Mouse (Mus musculus): Measurements from ENCODE around the gene Nkx2-3.
A peak's percentile ranks its signal among the peaks of the same experiment; 100 is the strongest.

Nkx2-3 gene

GRCm38 (mm10) chr19:43619916-43620479 is 7.9 kb downstream of the Nkx2-3 start:
- no peak for DNase-seq (ENCODE audit: low spot score)

DNA sequence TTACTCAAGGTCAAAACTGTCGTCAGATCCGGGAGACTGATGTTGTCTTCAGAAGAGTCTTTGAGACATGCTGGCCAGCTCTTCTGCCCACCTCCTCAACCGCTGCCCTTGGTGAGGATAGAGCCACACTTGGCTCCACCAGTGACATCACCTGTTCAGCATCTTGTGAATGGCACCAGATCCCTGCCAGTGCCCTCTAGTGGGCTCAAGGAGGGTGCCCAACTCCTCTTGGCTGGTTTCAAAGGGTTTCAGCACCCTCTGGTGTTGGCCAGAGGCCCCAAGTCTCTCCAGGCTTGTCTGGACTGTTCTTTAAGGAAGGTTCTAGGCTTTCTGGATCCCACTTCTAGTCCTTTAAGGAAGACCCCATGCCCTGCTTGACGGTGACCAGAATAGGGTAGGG is 11.8 kb downstream of the Nkx2-3 start:
- DNase-seq (ENCODE audit: low spot score) = peak; percentile 56

DNA sequence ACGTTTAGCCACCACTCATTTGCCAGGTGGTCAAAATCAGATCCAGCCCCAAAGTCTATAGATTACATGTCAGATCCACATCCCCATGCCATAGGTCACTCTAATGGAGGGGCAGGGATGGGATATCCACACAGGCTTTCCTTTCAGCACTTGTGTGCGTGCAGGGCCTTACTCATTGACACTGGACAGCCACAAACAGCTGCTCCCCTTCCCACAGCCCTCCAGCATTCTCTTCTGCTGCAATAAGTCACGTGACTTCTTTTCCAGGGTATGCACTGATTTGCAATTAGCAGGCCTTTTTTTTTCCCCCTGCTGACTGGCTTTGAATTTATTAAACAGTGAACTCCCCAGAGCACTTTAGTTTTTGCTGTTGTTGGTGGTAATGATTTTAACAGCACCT is 14.0 kb downstream of the Nkx2-3 start:
- no peak for DNase-seq (ENCODE audit: low spot score)

GRCm38 (mm10) chr19:43627345-43627744 is 15.2 kb downstream of the Nkx2-3 start:
- no peak for DNase-seq (ENCODE audit: low spot score)

- no peak for DNase-seq (ENCODE audit: low spot score)
Observed at GRCm38 (mm10) chr19:43629088-43629487, 17.0 kb downstream of the Nkx2-3 start.

DNA sequence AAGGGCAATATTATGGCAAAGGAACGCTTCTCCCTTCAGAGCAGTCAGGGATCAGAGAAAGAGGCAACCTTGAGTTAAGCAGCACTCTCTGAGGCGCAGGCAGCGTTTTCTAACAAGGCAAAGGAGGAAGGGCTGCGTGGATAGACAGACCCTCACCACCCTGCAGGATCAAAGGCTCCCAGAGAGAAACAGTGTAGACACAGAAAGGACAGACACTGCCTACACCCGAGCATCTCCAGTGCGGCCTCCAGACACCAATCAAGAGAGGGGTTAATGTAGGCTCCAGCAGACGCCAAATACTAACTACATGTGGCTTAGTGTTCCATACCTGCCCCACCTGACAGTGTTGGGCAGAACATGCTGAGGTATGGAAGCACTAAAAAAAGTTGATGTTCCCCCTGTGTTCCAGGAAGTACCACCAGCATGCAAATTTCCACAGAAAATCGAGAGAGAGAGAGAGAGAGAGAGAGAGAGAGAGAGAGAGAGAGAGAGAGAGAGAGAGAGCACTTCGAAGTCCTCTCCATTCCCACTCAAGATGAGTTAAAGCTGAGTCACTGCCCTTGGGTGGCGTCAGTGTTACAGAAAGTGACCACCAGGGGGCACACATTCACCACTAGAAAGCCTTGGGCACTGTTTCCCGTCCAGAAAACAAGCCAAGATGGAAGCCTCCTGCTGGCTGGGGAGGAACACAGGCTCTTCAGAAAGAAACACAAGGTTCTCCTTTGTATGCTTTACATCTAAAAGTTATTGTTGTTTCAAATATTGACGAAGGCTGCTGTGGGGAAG is 18.5 kb downstream of the Nkx2-3 start:
- peak; percentile 80 for DNase-seq (ENCODE audit: low spot score)

GRCm38 (mm10) chr19:43641833-43642232 is 29.7 kb downstream of the Nkx2-3 start:
- DNase-seq (ENCODE audit: low spot score) = no peak

DNA sequence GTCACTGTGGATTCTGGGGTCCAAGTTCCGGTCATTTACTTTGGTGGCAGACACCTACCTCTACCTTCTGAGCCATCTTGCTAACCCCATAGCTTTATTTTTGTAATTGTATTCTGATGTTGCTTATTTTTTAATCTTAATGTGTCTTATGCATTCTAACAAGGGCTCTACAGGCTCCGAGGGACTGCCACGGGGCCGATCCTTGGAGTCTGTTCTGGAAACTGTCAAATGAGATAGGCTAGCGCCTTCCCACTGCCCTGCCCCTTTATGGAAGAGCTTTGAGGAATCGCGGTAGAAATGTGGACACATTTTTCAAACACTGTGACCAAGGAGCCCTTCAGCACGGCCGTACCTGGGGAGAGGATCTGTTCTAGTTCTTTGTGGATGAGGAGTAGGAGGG is 30.7 kb downstream of the Nkx2-3 start:
- no peak for DNase-seq (ENCODE audit: low spot score)

- no peak for DNase-seq (ENCODE audit: low spot score)
Observed at GRCm38 (mm10) chr19:43645508-43645907, 33.4 kb downstream of the Nkx2-3 start.

GRCm38 (mm10) chr19:43646852-43647251 is 34.7 kb downstream of the Nkx2-3 start:
- no peak for DNase-seq (ENCODE audit: low spot score)

DNA sequence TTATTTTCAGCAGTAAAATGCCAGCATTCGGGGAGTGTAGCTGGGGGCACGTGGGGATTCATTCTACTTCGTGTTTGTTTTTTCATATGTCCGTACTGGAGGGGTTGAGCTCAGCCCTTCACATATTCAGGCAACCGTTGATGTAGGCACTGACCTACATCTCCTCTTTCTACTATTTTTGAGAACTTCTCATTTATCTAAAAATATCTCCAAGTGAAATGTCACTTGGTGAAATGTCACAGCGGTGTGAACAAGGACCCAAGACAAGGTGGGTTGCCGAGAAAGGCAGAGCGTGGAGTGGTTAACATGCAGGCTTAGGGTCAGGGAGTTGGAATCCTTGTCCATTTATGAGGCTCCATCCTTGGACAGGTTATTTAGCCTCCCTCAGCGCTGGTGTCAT is 35.1 kb downstream of the Nkx2-3 start:
- DNase-seq (ENCODE audit: low spot score) = no peak

- no peak for DNase-seq (ENCODE audit: low spot score)
Observed at GRCm38 (mm10) chr19:43648343-43648742, 36.2 kb downstream of the Nkx2-3 start.

DNA sequence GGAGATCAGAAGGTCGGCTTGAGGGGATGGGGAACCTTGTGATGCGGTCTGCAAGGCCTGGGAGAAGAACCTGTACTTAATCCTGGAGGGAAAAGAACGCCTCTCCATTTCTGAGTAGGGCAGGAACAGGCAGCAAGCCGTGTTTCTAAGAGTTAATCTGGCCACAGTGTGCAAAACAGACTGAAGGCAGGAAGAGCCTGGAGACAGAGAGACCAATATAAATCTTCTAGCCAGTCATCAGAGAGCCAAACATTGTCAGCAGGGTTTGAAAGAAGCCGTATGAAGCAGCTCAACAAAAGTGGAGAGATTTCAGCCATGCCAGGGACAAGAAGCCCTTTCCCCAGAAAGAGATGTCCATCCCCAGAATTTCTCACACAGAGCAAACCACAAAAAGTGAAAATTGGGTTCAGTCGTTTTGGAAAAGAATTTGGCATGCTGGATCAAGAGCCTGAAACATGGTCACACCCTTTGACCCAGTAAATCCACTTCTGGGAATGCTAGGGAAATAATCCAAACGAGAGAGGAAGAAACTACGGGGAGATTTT is 39.2 kb downstream of the Nkx2-3 start:
- DNase-seq (ENCODE audit: low spot score) = no peak

GRCm38 (mm10) chr19:43655735-43656492 is 43.8 kb downstream of the Nkx2-3 start:
- DNase-seq (ENCODE audit: low spot score) = peak; percentile 62

DNA sequence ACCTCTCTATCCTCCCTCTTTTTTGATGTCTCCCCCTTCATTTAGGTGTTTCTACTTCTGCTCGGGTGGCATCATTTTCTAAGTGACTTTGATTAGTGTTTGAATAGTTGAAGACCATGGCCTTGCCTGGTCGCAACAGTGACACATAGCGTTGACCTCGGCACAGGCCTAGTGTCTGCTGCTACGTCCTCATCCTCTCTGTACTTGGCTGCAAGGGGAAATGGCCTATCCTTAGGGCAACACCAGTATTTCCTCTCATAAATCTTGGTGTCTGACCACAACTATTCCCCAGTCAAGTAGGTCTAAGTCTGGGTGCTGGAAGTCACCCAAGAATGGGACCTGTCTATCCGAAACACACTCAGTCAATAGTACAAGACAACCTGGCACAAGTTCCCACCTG is 47.5 kb downstream of the Nkx2-3 start:
- no peak for DNase-seq (ENCODE audit: low spot score)

GRCm38 (mm10) chr19:43660774-43661173 is 48.6 kb downstream of the Nkx2-3 start:
- DNase-seq (ENCODE audit: low spot score) = no peak

DNA sequence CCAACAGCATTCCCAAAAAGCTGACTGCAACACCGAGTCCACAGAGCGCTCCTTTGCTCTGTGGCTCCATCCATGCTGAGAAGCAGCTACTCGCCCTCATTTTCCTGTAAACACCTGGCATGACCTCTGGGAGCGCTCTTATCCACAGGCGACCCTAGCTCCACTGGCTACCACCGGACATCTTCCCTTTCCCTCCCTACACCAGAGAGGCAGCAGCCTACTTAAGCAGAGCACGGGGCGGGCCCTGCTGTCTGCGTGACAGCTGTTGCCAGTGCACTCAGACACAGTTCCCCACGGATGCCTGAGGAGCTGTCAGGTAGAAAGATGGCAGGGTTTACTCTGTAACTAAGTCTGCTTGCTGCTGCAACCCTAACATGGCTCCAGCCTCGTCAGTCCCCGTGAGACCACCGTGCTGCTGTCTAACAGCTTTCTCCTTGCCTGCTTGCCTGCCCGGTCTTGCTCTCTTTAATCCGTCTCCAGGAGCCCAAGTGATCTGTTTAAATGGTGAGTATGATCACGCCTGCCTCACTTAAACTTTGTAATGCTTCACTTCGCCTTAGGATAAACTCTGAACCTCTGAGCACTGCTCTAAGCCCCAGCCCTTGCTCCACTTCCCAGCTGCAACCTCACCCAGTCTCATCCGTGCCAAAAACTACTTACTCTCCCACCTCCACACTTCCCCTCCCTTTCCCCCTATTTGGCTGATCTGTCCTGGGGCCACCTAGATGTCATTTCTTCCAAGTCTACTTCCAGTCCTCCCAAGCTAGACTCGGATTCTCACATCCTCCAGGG is 50.2 kb downstream of the Nkx2-3 start:
- DNase-seq (ENCODE audit: low spot score) = peak; percentile 23

GRCm38 (mm10) chr19:43663471-43663870 is 51.3 kb downstream of the Nkx2-3 start:
- DNase-seq (ENCODE audit: low spot score) = no peak

Data from ovary, postnatal 36 days (tissue).